Mouse (Mus musculus) spleen, adult 2 months (tissue): ENCODE results near the gene Camta1.

Source experiments
- CTCF ChIP-seq: fragments of 200-500 bp; IDR thresholded peaks from 2 replicates; pipeline ENCODE4 v1.5.1; 2011; ENCODE audit warnings: mild to moderate bottlenecking, inconsistent platforms; ENCODE audit not compliant: insufficient read depth, insufficient read length, insufficient replicate concordance; ENCODE audit errors: extremely low read depth
- POLR2A ChIP-seq: fragments of 200-500 bp; IDR thresholded peaks from 2 replicates; pipeline ENCODE4 v1.6.1; 2011; ENCODE audit warnings: low read depth, low read length, inconsistent platforms

DNA sequence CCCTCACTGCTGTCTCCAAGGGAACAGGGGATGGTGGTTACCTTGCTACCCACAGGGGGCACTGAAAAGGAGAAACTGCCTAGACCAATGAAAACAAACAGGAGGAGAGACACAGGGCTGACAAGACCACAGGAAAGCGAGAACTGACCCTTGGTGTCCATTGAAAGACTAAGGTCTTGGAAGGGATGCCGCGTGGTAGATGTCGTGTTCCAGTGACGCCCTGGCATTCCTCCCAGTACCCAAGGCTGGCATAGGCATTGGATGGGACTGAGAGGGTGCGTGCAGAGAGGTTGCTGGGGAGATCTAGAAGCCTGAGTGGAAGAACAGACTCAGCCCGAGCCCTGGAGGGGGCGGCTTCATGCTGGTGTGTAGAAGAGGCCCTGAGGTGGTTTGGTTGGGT, 550.9 kb downstream of the Camta1 start:
- TF ChIP-seq POLR2A (no peak), CTCF (no peak)
